10 mouse cellular contexts compared by ENCODE assay signal in the genomic region with DNA sequence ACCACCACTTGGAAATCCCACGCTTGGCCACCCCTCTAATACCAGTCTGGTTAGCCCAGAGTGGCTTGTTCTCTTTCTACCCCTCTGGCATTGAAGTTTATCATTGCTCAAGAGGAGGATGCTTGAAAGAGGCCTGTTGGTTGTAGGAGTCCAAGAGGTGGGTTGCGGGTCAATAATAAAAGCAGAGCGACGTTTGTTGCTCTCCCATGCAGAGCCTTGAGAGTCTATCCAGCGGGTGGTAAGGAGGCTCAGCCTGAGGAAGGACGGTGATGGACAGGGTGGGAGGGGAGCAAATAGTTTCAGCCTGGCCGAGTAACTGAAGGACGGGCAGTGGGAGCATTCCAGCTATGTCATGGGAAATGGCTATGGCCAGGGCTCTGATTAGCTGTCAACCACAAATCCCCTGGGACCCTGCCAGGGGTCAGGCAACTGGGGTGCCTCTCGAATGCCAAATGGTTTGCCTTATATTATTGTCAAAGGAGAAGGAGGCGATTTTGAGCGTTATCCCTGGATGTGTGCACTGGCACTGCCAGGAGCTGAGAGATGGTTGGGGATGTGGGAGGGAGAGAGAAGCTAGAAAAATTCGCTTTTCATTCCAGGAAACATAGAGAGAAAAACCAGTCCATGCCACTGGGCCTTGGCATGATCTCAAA.
A peak's percentile ranks its signal among the peaks of the same experiment; 100 is the strongest.
DNase-seq lines count a peak whose midpoint lies in the region; ATAC-seq and TF ChIP-seq lines count a peak whose summit lies in the region.
"Had no signal": no experiment of that assay in that cellular context is flagged by ENCODE, and none has a peak within 500 bp of the region (broad histone marks: within the 10 kb centered on the region; RNA-seq: fewer than 3 reads in every experiment).

No protein-coding gene starts in this region.

- 52% methylated on average over 12 of the region's 12 CpGs for WGBS in hindbrain, embryonic 13.5 days
- 47% methylated on average over 12 of the region's 12 CpGs for WGBS in hindbrain, embryonic 10.5 days
- 60% methylated on average over 12 of the region's 12 CpGs for WGBS in lung, embryonic 14.5 days
- 69% methylated on average over 12 of the region's 12 CpGs for WGBS in lung, adult 2 months
- 57% methylated on average over 12 of the region's 12 CpGs for WGBS in lung, embryonic 16.5 days
- WGBS in embryonic facial prominence, embryonic 10.5 days: 74% methylated on average over 12 of the region's 12 CpGs

- TF ChIP-seq POLR2A in lung, adult 2 months (IDR thresholded peaks at IDR 0.05; ENCODE audit: borderline replicate concordance, extremely low read depth, low read depth, low read length): no peak

- peaks cover 10% of the 10 kb centered on the region for H3K4me1 ChIP-seq in hindbrain, embryonic 13.5 days (replicated peaks)
- H3K4me1 ChIP-seq in hindbrain, embryonic 10.5 days (replicated peaks): peaks cover 20% of the 10 kb centered on the region
- no peaks in the 10 kb centered on the region for H3K4me1 ChIP-seq in lung, embryonic 14.5 days (ENCODE audit: insufficient read depth)
- H3K4me1 ChIP-seq in lung, adult 2 months (ENCODE audit: control insufficient read depth, insufficient read depth, low read length): no peaks in the 10 kb centered on the region
- H3K4me1 ChIP-seq in lung, embryonic 16.5 days (replicated peaks; ENCODE audit: control insufficient read depth, insufficient read depth, low read length): peaks cover 8% of the 10 kb centered on the region
- H3K4me1 ChIP-seq in embryonic facial prominence, embryonic 10.5 days: peaks cover 14% of the 10 kb centered on the region
- H3K4me1 ChIP-seq: stomach, embryonic 15.5 days had no signal

- no peak for DNase-seq in hindbrain, embryonic 10.5 days (ENCODE audit: low spot score)
- DNase-seq in lung, embryonic 14.5 days: peak; percentile 47
- no peak for DNase-seq in lung, adult 2 months
- peak; percentile 84 for DNase-seq in brain, adult 2 months (ENCODE audit: low read depth, low spot score)
- DNase-seq in retina, embryonic 14.5 days (ENCODE audit: low spot score): no peak
- no peak for DNase-seq in embryonic facial prominence, embryonic 10.5 days (ENCODE audit: low spot score)

- H3K36me3 ChIP-seq in hindbrain, embryonic 13.5 days: no peaks in the 10 kb centered on the region
- H3K36me3 ChIP-seq in hindbrain, embryonic 10.5 days: no peaks in the 10 kb centered on the region
- H3K36me3 ChIP-seq in lung, embryonic 14.5 days (ENCODE audit: insufficient read depth): no peaks in the 10 kb centered on the region
- no peaks in the 10 kb centered on the region for H3K36me3 ChIP-seq in lung, embryonic 16.5 days (ENCODE audit: control insufficient read depth, insufficient read depth, low read length)
- H3K36me3 ChIP-seq in embryonic facial prominence, embryonic 10.5 days (replicated peaks): no peaks in the 10 kb centered on the region
- H3K36me3 ChIP-seq: stomach, embryonic 15.5 days had no signal

- no peak overlapping the region for H3K4me3 ChIP-seq in hindbrain, embryonic 13.5 days
- no peak overlapping the region for H3K4me3 ChIP-seq in hindbrain, embryonic 10.5 days
- H3K4me3 ChIP-seq in lung, embryonic 14.5 days (ENCODE audit: low read depth, low read length): no peak overlapping the region
- H3K4me3 ChIP-seq in lung, adult 2 months (replicated peaks; ENCODE audit: extremely low read depth, low read depth, low read length): no peak overlapping the region
- no peak overlapping the region for H3K4me3 ChIP-seq in lung, embryonic 16.5 days (ENCODE audit: low read length)
- H3K4me3 ChIP-seq in embryonic facial prominence, embryonic 10.5 days: no peak overlapping the region
- H3K4me3 ChIP-seq: stomach, embryonic 15.5 days had no signal

- TF ChIP-seq CTCF in lung, embryonic 14.5 days (IDR thresholded peaks at IDR 0.05; ENCODE audit: low read depth): no peak
- TF ChIP-seq CTCF in lung, adult 2 months (IDR thresholded peaks at IDR 0.05; ENCODE audit: insufficient read depth, low read length): no peak

- 0 out of 2 replicates have a peak, but pooled peaks have one; percentile 43 for ATAC-seq in hindbrain, embryonic 13.5 days (ENCODE audit: low FRiP score)
- ATAC-seq in lung, embryonic 14.5 days (ENCODE audit: insufficient read depth): peak; percentile 52; the same call in 1 of the 2 replicates
- ATAC-seq in lung, embryonic 16.5 days (ENCODE audit: low read depth): peak; percentile 68; the same call in 1 of the 2 replicates
- ATAC-seq: forebrain, embryonic 14.5 days had no signal

- H3K9me3 ChIP-seq in hindbrain, embryonic 13.5 days: no peaks in the 10 kb centered on the region; the same call in 1 of the 2 replicates
- 0 out of 2 replicates have a peak, but pooled peaks cover 6% of the 10 kb centered on the region for H3K9me3 ChIP-seq in hindbrain, embryonic 10.5 days
- H3K9me3 ChIP-seq in lung, embryonic 14.5 days (ENCODE audit: low read depth, low read length): no peaks in the 10 kb centered on the region
- peaks cover 3% of the 10 kb centered on the region for H3K9me3 ChIP-seq in lung, embryonic 16.5 days (ENCODE audit: control insufficient read depth, low read length)
- no peaks in the 10 kb centered on the region for H3K9me3 ChIP-seq in embryonic facial prominence, embryonic 10.5 days
- H3K9me3 ChIP-seq: stomach, embryonic 15.5 days had no signal

- no peak overlapping the region for H3K4me2 ChIP-seq in hindbrain, embryonic 13.5 days
- H3K4me2 ChIP-seq in lung, embryonic 14.5 days: no peak overlapping the region
- no peak overlapping the region for H3K4me2 ChIP-seq in lung, embryonic 16.5 days (ENCODE audit: low read depth, low read length)
- H3K4me2 ChIP-seq: stomach, embryonic 15.5 days had no signal

- H3K9ac ChIP-seq in hindbrain, embryonic 13.5 days: no peak overlapping the region
- H3K9ac ChIP-seq in lung, embryonic 14.5 days: no peak overlapping the region
- no peak overlapping the region for H3K9ac ChIP-seq in lung, embryonic 16.5 days (ENCODE audit: low read length)
- H3K9ac ChIP-seq: stomach, embryonic 15.5 days had no signal

- H3K27ac ChIP-seq in hindbrain, embryonic 13.5 days: no peak overlapping the region
- no peak overlapping the region for H3K27ac ChIP-seq in hindbrain, embryonic 10.5 days
- no peak overlapping the region for H3K27ac ChIP-seq in lung, embryonic 14.5 days (ENCODE audit: low read depth)
- H3K27ac ChIP-seq in lung, embryonic 16.5 days (ENCODE audit: low read length): no peak overlapping the region
- H3K27ac ChIP-seq in embryonic facial prominence, embryonic 10.5 days (replicated peaks): no peak overlapping the region
- H3K27ac ChIP-seq: stomach, embryonic 15.5 days had no signal

- peaks cover 11% of the 10 kb centered on the region; the same call in 1 of the 2 replicates for H3K27me3 ChIP-seq in hindbrain, embryonic 13.5 days
- H3K27me3 ChIP-seq in hindbrain, embryonic 10.5 days (ENCODE audit: insufficient read depth, poor library complexity, severe bottlenecking): no peaks in the 10 kb centered on the region
- no peaks in the 10 kb centered on the region for H3K27me3 ChIP-seq in lung, embryonic 14.5 days (ENCODE audit: insufficient read depth, low read length)
- H3K27me3 ChIP-seq in lung, embryonic 16.5 days (ENCODE audit: control insufficient read depth, insufficient read depth, low read depth, low read length): no peaks in the 10 kb centered on the region
- H3K27me3 ChIP-seq in embryonic facial prominence, embryonic 10.5 days (replicated peaks; ENCODE audit: low read depth, poor library complexity, severe bottlenecking): no peaks in the 10 kb centered on the region
- H3K27me3 ChIP-seq: stomach, embryonic 15.5 days had no signal

Comparison
In these comparisons a context has a peak if more than half of its experiments do, and no peak if none do; other contexts are left out.
1. DNase-seq: peak in lung, embryonic 14.5 days (single experiment) and brain, adult 2 months (single experiment); none in hindbrain, embryonic 10.5 days (single experiment), lung, adult 2 months (single experiment), retina, embryonic 14.5 days (single experiment) and embryonic facial prominence, embryonic 10.5 days (single experiment).
2. Peak in every context shown above with its lines, with median percentiles within 50 percentile points of each other: ATAC-seq.